Mouse (Mus musculus) midbrain, embryonic 11.5 days (tissue): Measurements from ENCODE around the gene Epx. TPM values are rescaled to one million over a fixed set of nuclear protein-coding genes. Genes with fewer than 3 reads are reported as not detected.
"Not testable (repeated sequence)": the region's sequence is repeated elsewhere in the genome, so short reads cannot be mapped to it uniquely, and the experiment has no call there.

Source experiments
- ATAC-seq: fragments of 200-750 bp; cut with Nextera tagmentation; 2 replicates; pipeline ENCODE4 v1.8.0; 2017; ENCODE audit warnings: moderate TSS enrichment, moderate library complexity; ENCODE audit not compliant: low FRiP score
- DNase-seq: peaks from one replicate; pipeline ENCODE4 v3.0.0; 2015; ENCODE audit warnings: low spot score; ENCODE audit errors: missing footprints
- H3K27ac ChIP-seq: fragments of 300-500 bp; sonication (generic); 2 replicates; pipeline ENCODE4 v1.5.1; 2014; ENCODE audit warnings: low read depth, low read length
- H3K27me3 ChIP-seq: fragments of 300-500 bp; sonication (generic); 2 replicates; pipeline ENCODE4 v1.6.1; 2014; ENCODE audit warnings: mild to moderate bottlenecking, low read length, moderate library complexity, mixed read lengths; ENCODE audit not compliant: control insufficient read depth, insufficient read depth
- H3K36me3 ChIP-seq: fragments of 300-500 bp; sonication (generic); 2 replicates; pipeline ENCODE4 v1.6.1; 2014; ENCODE audit warnings: mild to moderate bottlenecking, low read length, moderate library complexity, mixed read lengths; ENCODE audit not compliant: control insufficient read depth, insufficient read depth
- H3K4me1 ChIP-seq: fragments of 300-500 bp; sonication (generic); 2 replicates; pipeline ENCODE4 v1.6.1; 2014; ENCODE audit warnings: low read length; ENCODE audit not compliant: control insufficient read depth, insufficient read depth
- H3K4me2 ChIP-seq: fragments of 300-500 bp; sonication (generic); 2 replicates; pipeline ENCODE4 v1.6.1; 2014; ENCODE audit warnings: mild to moderate bottlenecking, moderate library complexity
- H3K4me3 ChIP-seq: fragments of 300-500 bp; sonication (generic); 2 replicates; pipeline ENCODE4 v1.5.1; 2014; ENCODE audit warnings: low read depth, low read length
- H3K9ac ChIP-seq: fragments of 300-500 bp; sonication (generic); 2 replicates; pipeline ENCODE4 v1.6.1; 2014; ENCODE audit warnings: low read length
- H3K9me3 ChIP-seq: fragments of 300-500 bp; sonication (generic); 2 replicates; pipeline ENCODE4 v1.6.1; 2016; ENCODE audit warnings: low read length; ENCODE audit not compliant: control insufficient read depth
- WGBS: fragments of 180-500 bp; shearing (Covaris S2); extraction: QIAGEN DNeasy Blood & Tissue Kit; methylation state at CpG from one replicate; pipeline ENCODE4 v1.1.7; 2014; 5-methylcytosine and 5-hydroxymethylcytosine counted together
- polyA plus RNA-seq: library from polyadenylated mRNA; unstranded; fragments of >200 nt; fragmentation: Nextera tagmentation; extraction: Ambion mirVana; gene quantifications from 2 replicates; pipeline ENCODE4 v1.2.1, GENCODE M21; 2014

The Epx gene
- polyA plus RNA-seq, 1 experiment from 2014 or later, result not detected

DNA sequence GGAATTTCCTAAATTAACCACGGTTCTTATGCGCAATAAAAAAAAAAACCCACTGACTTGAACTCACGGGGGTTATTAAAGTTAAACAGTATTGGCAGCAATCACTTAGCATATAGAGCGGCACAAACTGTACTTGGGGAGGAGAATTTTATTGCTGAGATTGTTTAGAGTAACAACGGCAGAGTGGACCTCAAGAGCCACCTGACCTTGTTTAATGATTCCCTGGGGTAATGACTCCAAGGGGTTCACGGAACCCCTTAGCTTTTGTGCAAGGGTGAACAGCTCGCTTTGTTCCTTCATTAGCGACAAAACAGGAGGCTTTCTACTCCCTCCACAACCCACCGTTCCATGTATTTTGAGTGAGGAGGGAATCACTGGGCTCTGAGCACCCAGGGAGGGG lies 4.5 kb upstream of the Epx start:
- ATAC-seq (no peak), DNase-seq (no peak)
- Histone ChIP-seq H3K27ac (no peak overlapping the region), H3K9ac (no peak overlapping the region), H3K27me3 (no peaks in the 10 kb centered on the region), H3K36me3 (no peaks in the 10 kb centered on the region), H3K4me2 (no peak overlapping the region), H3K4me3 (no peak overlapping the region), H3K4me1 (no peaks in the 10 kb centered on the region), H3K9me3 (no peaks in the 10 kb centered on the region)
- WGBS, result 83% methylated on average over 9 of the region's 9 CpGs

DNA sequence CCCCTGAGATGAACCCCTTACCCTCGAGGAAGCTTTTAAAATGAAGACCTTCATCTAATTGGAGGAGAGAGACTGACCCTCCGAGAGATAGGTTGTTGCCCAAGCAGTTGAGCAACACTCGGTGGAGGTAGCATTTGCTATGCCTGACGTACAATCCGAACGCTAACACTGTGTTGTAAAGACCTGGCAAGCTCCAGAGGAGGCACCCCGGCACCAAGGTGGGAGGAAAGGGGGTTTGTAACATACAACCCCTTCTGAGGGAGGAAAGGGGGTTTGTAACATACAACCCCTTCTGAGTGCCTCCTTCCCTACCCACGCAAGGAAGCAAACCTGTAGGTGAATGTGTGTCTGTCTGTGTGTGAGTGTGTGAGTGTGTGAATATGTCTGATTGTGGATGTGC lies 3.6 kb downstream of the Epx start:
- WGBS, result 61% methylated on average over 8 of the region's 8 CpGs
- no peak overlapping the region for H3K4me3 ChIP-seq
- DNase-seq (no peak), ATAC-seq (no peak)
- no peak overlapping the region for H3K4me2 ChIP-seq
- H3K9me3 ChIP-seq, result no peaks in the 10 kb centered on the region
- no peaks in the 10 kb centered on the region for H3K27me3 ChIP-seq
- H3K27ac ChIP-seq, result no peak overlapping the region
- no peak overlapping the region for H3K9ac ChIP-seq
- H3K36me3 ChIP-seq, result no peaks in the 10 kb centered on the region
- no peaks in the 10 kb centered on the region for H3K4me1 ChIP-seq

DNA sequence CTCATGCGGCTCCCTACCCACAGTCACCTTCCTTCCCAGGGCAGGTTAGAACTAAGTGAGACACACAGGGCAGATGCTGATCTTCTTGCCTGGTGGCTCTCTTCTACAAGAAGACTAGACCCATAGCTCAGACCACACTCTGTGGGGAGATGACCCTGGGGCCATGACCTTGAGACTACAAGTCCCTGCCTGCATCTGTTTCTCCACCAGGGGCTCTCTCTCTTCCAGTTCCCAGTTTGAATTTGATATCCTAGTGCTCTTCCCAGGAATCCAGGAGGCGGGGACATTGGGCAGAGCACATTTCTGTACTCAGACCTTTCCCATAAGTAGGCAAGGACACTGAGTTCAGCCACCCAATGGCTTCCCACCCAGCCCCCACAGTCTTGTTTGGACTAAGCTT lies 5.2 kb downstream of the Epx start:
- H3K4me2 ChIP-seq, result no peak overlapping the region
- DNase-seq (no peak), ATAC-seq (no peak)
- H3K36me3 ChIP-seq, result no peaks in the 10 kb centered on the region
- H3K4me1 ChIP-seq, result no peaks in the 10 kb centered on the region
- H3K4me3 ChIP-seq, result no peak overlapping the region
- H3K9ac ChIP-seq, result no peak overlapping the region
- 83% methylated on average over 2 of the region's 2 CpGs for WGBS
- no peaks in the 10 kb centered on the region for H3K9me3 ChIP-seq
- no peaks in the 10 kb centered on the region for H3K27me3 ChIP-seq
- H3K27ac ChIP-seq, result no peak overlapping the region

DNA sequence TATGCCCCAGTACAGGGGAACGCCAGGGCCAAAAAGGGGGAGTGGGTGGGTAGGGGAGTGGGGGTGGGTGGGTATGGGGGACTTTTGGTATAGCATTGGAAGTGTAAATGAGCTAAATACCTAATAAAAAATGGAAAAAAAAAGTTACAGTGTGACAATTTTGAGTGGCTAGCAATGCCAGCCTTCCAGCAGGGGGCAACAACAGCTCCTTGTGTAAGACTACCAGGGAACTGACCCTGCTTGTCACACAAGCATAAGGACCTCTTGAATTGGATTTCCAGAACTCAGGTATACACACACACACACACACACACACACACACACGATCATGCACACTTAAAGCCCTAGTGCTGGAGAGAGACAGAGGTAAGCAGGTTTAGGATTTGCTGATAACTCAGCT lies 8.4 kb downstream of the Epx start:
- not testable (repeated sequence) for H3K9ac ChIP-seq, ATAC-seq, H3K4me2 ChIP-seq, H3K36me3 ChIP-seq, DNase-seq, H3K27ac ChIP-seq, H3K9me3 ChIP-seq, H3K4me1 ChIP-seq, H3K4me3 ChIP-seq, H3K27me3 ChIP-seq
- 88% methylated on average over 1 of the region's 2 CpGs for WGBS

- DNase-seq (no peak), ATAC-seq (no peak)
- Histone ChIP-seq H3K27ac (no peak overlapping the region), H3K27me3 (no peaks in the 10 kb centered on the region), H3K4me3 (no peak overlapping the region), H3K4me2 (no peak overlapping the region), H3K4me1 (no peaks in the 10 kb centered on the region), H3K9ac (no peak overlapping the region), H3K9me3 (no peaks in the 10 kb centered on the region), H3K36me3 (0 out of 2 replicates have a peak, but pooled peaks cover 2% of the 10 kb centered on the region)
- 91% methylated on average over 13 of the region's 13 CpGs for WGBS
Observed at GRCm38 (mm10) chr11:87862805-87863204, 12.5 kb downstream of the Epx start.

- no peaks in the 10 kb centered on the region for H3K27me3 ChIP-seq
- H3K27ac ChIP-seq, result no peak overlapping the region
- no peaks in the 10 kb centered on the region for H3K9me3 ChIP-seq
- ATAC-seq, result no peak
- H3K4me3 ChIP-seq, result no peak overlapping the region
- no peak for DNase-seq
- no peaks in the 10 kb centered on the region for H3K4me1 ChIP-seq
- 72% methylated on average over 9 of the region's 9 CpGs for WGBS
- H3K36me3 ChIP-seq, result 0 out of 2 replicates have a peak, but pooled peaks cover 5% of the 10 kb centered on the region
- no peak overlapping the region for H3K4me2 ChIP-seq
- no peak overlapping the region for H3K9ac ChIP-seq
Observed at GRCm38 (mm10) chr11:87860426-87860825, 14.9 kb downstream of the Epx start.

- no peaks in the 10 kb centered on the region for H3K4me1 ChIP-seq
- 91% methylated on average over 11 of the region's 11 CpGs for WGBS
- no peaks in the 10 kb centered on the region for H3K9me3 ChIP-seq
- no peak overlapping the region for H3K9ac ChIP-seq
- no peaks in the 10 kb centered on the region for H3K27me3 ChIP-seq
- ATAC-seq (no peak), DNase-seq (no peak)
- no peak overlapping the region for H3K4me3 ChIP-seq
- no peak overlapping the region for H3K4me2 ChIP-seq
- 0 out of 2 replicates have a peak, but pooled peaks cover 5% of the 10 kb centered on the region for H3K36me3 ChIP-seq
- H3K27ac ChIP-seq, result no peak overlapping the region
Observed at GRCm38 (mm10) chr11:87859273-87859672, 16.1 kb downstream of the Epx start.

DNA sequence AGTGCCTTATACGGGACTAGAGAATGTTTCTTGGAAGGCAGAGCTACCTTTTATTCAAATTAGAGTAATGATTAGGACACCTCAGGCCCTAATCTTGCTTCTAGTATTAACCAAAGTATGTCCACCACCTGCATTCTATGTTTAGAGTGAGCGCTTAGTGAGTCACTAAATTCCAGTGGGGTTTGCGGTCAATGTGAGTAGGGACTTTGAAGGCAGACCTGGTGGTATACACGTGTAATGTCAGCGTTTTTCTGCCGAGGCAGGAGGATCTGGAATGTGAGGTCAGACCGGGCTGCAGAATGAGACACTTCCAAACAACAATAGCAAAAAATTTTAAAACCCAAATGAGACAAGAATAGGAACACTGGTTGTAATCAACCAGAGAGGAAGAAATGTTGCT lies 20.8 kb downstream of the Epx start:
- Histone ChIP-seq H3K27me3 (no peaks in the 10 kb centered on the region), H3K27ac (no peak overlapping the region), H3K9ac (no peak overlapping the region), H3K4me1 (no peaks in the 10 kb centered on the region; the same call in none of the 2 replicates), H3K9me3 (no peaks in the 10 kb centered on the region), H3K4me3 (no peak overlapping the region), H3K4me2 (no peak overlapping the region), H3K36me3 (0 out of 2 replicates have a peak, but pooled peaks cover 5% of the 10 kb centered on the region)
- WGBS, result 93% methylated on average over 7 of the region's 7 CpGs
- ATAC-seq, result no peak
- no peak for DNase-seq

DNA sequence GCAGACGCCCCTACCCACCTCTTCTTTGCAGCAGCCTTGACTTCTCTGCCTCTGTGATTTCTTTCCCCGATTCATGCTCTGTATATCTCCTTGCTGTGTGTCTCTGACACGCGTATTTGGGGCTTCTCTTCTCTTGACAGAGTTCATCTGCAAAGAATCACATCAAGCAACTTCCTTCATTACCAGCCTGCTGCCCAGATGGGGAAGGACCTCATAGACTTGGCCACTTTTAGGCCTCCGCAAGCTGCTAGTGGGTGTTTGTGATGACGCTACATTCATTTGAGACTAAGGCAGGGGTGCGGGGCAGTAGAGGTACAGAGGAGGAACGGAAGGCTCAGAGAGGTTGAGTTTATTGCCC lies 21.8 kb downstream of the Epx start:
- no peaks in the 10 kb centered on the region; the same call in none of the 2 replicates for H3K4me1 ChIP-seq
- H3K9me3 ChIP-seq, result no peaks in the 10 kb centered on the region
- H3K27me3 ChIP-seq, result no peaks in the 10 kb centered on the region
- 45% methylated on average over 8 of the region's 8 CpGs for WGBS
- H3K27ac ChIP-seq, result no peak overlapping the region
- H3K4me3 ChIP-seq, result peak overlapping the region; percentile 61
- H3K4me2 ChIP-seq, result peak overlapping the region; percentile 50
- H3K9ac ChIP-seq, result peak overlapping the region; percentile 52
- DNase-seq, result no peak
- ATAC-seq, result peak; percentile 46; the same call in 1 of the 2 replicates
- H3K36me3 ChIP-seq, result 0 out of 2 replicates have a peak, but pooled peaks cover 5% of the 10 kb centered on the region
